Mouse (Mus musculus) fibroblast of lung, adult 2 months (primary cell): Measurements from ENCODE around the gene Dntt.

Source experiments
- DNase-seq: peaks from one replicate; pipeline ENCODE4 v3.0.0-alpha.2; 2011; ENCODE audit warnings: low read depth

Dntt gene

GRCm38 (mm10) chr19:41071500-41071899 lies 42.4 kb downstream of the Dntt start:
- peak; percentile 52 for DNase-seq

- DNase-seq = no peak
Observed at GRCm38 (mm10) chr19:41073746-41074455, 44.8 kb downstream of the Dntt start.

GRCm38 (mm10) chr19:41076906-41077305 lies 47.8 kb downstream of the Dntt start, which contains the start of gene Opalin:
Opalin (minus strand) TSS chr19:41077113.
- DNase-seq = no peak

GRCm38 (mm10) chr19:41081589-41081988 lies 52.5 kb downstream of the Dntt start:
- no peak for DNase-seq

GRCm38 (mm10) chr19:41083646-41084045 lies 54.6 kb downstream of the Dntt start:
- no peak for DNase-seq

- no peak for DNase-seq
Observed at GRCm38 (mm10) chr19:41086289-41086688, 57.2 kb downstream of the Dntt start.

- no peak for DNase-seq
Observed at GRCm38 (mm10) chr19:41086700-41087099, 57.6 kb downstream of the Dntt start.

- DNase-seq = no peak
Observed at GRCm38 (mm10) chr19:41087901-41088300, 58.8 kb downstream of the Dntt start.

- DNase-seq = no peak
Observed at GRCm38 (mm10) chr19:41088491-41088890, 59.4 kb downstream of the Dntt start.

GRCm38 (mm10) chr19:41089833-41090232 lies 60.8 kb downstream of the Dntt start:
- no peak for DNase-seq

- no peak for DNase-seq
Observed at GRCm38 (mm10) chr19:41091901-41092300, 62.8 kb downstream of the Dntt start.

- DNase-seq = no peak
Observed at GRCm38 (mm10) chr19:41097038-41097437, 68.0 kb downstream of the Dntt start.

GRCm38 (mm10) chr19:41100863-41101262 lies 71.8 kb downstream of the Dntt start:
- no peak for DNase-seq

- DNase-seq = no peak
Observed at GRCm38 (mm10) chr19:41101390-41101789, 72.3 kb downstream of the Dntt start.

- no peak for DNase-seq
Observed at GRCm38 (mm10) chr19:41104922-41105321, 75.8 kb downstream of the Dntt start.

GRCm38 (mm10) chr19:41107530-41107929 lies 78.5 kb downstream of the Dntt start:
- DNase-seq = no peak

GRCm38 (mm10) chr19:41108666-41109065 lies 79.6 kb downstream of the Dntt start:
- DNase-seq = no peak
